Mouse (Mus musculus) ES-E14 (cell line): ENCODE measurements around the gene Gba2.

Experiments
- HCFC1 ChIP-seq: IDR thresholded peaks from 2 replicates; pipeline ENCODE4 v1.6.1; 2012; ENCODE audit warnings: low read length, inconsistent platforms, borderline replicate concordance; ENCODE audit not compliant: insufficient read depth
- ZNF384 ChIP-seq: IDR thresholded peaks from 2 replicates; pipeline ENCODE4 v1.6.1; 2012; ENCODE audit warnings: low read depth, low read length, inconsistent platforms

DNA sequence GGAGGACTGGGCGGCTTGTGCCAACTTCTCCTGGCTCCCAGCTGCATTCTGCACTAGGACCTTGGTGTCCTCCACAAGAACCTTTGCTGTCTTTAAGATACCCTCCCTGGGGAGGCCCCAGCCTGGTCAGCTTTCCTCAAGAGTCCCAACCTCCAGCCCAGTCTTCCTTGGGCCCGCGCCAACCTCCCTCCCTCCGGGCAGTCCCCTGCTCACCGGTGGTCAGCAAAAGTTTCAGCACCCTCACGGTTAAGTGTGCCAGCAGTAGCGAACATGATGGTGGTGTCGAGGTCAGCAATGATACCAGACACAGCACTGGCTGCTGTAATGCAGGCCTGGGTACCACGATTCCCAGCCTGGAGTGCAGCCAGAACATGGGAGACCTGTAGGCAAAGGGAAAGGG lies 42.6 kb downstream of the Gba2 start:
- TF ChIP-seq ZNF384 (no peak), HCFC1 (no peak)
